Mouse (Mus musculus) Patski (cell line): ENCODE measurements around the gene Fam173a. TPM values are rescaled to one million over a fixed set of nuclear protein-coding genes. Genes with fewer than 3 reads are reported as not detected.

Experiments
- ATAC-seq: fragments of 100-300 bp; one replicate; pipeline ENCODE4 v1.8.0; 2021
- CTCF ChIA-PET: fragments of 350-600 bp; sonication (Branson Sonifier 250); formaldehyde crosslinking; loops from one replicate; lab custom pipeline; 2022; ENCODE audit warnings: inconsistent platforms; lab: Charles Lee
- POLR2A ChIA-PET: fragments of 350-600 bp; sonication (Branson Sonifier 250); formaldehyde crosslinking; loops from one replicate; lab custom pipeline; 2022; ENCODE audit warnings: antibody characterized with exemption, inconsistent platforms; lab: Charles Lee
- DNase-seq: peaks from one replicate; pipeline ENCODE4 v3.0.0-alpha.2; 2011; ENCODE audit warnings: low read depth, low spot score
- H3K27me3 ChIP-seq: fragments of 371-371 bp; one replicate; pipeline ENCODE4 v1.5.1; 2021
- CTCF ChIP-seq: fragments of 100-300 bp; IDR thresholded peaks from one replicate; pipeline ENCODE4 v1.5.1; 2021
- in situ Hi-C: fragments of 300-500 bp; cut with MboI; formaldehyde crosslinking; loops from 3 replicates; pipeline ENCODE4 v1.11.1; 2018; ENCODE audit warnings: low pct_unique_long_range_greater_than_20kb, mixed read lengths
- polyA plus RNA-seq: library from polyadenylated mRNA; unstranded; gene quantifications from one replicate; pipeline ENCODE4 v1.2.3, GENCODE M21; 2021

The Fam173a gene
- polyA plus RNA-seq, 1 experiment from 2014 or later: 73.5 TPM

DNA sequence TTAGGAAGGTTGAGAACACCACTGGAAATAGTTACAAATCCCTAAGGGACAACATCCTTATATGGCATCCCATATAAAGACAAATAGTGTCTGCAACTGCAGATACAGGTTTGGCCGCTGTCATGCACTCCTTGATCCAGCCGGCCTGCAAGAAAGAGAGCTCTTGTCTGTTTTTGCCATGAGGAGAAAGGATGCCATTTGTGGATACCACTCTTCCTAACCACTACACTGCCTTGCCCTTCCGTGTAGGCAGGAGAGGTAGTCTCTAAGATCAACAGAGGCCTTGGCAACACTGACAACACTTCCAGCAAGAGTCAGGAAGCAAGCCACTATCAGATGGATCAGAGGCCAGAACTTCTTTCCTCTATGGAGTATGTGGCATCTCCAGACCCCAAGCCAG is 6.4 kb downstream of the Fam173a start, which contains the start of gene Ccdc78:
Gene Ccdc78, plus strand, starts transcription at position 301 of the 400 bp plus-strand sequence.
- no peaks in the 10 kb centered on the region for H3K27me3 ChIP-seq
- TF ChIP-seq CTCF: no peak
- ChIA-PET CTCF (interaction anchor here (2.4 kb wide), 1 partner anchor 15 kb away, joined by 9 read pairs; no protein-coding TSS in a partner anchor), POLR2A (no interaction called here)
- DNase-seq: no peak
- ATAC-seq: no peak
- in situ Hi-C loops: no loop called here

DNA sequence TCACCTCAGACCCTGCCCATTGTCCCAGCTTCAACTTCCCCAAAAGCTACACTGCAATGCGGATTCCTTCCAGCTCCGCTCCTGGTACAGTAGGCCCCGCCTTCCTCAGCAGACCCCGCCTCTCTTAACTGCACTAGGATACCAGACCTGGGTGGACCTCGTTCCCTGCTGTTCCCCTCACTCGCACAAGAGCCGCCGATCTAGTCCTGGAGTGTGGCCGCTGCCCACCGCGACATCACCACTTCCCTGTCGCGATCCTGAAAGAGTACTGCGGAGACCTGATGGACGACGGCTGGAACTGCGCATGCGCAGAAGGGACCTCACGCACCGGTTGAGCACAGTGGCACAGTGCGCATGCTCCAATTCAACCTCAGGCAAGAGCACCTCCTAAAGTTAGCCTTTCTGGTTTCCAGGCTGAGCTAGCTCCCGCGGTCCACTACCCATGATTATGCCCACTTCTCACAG is 7.4 kb downstream of the Fam173a start, which contains the start of gene Haghl:
Gene Haghl, minus strand, starts transcription at position 393 of the 465 bp plus-strand sequence.
- ChIA-PET POLR2A (no interaction called here), CTCF (interaction anchor here (1.3 to 2.4 kb wide), 3 partner anchors 10 to 69 kb away, joined by 3 to 9 read pairs (median 4); partner anchors contain the start of gene AC134908.4)
- peak; percentile 75 for DNase-seq
- no peak for TF ChIP-seq CTCF
- H3K27me3 ChIP-seq: no peaks in the 10 kb centered on the region
- in situ Hi-C loops: no loop called here
- ATAC-seq: peak; percentile 27

DNA sequence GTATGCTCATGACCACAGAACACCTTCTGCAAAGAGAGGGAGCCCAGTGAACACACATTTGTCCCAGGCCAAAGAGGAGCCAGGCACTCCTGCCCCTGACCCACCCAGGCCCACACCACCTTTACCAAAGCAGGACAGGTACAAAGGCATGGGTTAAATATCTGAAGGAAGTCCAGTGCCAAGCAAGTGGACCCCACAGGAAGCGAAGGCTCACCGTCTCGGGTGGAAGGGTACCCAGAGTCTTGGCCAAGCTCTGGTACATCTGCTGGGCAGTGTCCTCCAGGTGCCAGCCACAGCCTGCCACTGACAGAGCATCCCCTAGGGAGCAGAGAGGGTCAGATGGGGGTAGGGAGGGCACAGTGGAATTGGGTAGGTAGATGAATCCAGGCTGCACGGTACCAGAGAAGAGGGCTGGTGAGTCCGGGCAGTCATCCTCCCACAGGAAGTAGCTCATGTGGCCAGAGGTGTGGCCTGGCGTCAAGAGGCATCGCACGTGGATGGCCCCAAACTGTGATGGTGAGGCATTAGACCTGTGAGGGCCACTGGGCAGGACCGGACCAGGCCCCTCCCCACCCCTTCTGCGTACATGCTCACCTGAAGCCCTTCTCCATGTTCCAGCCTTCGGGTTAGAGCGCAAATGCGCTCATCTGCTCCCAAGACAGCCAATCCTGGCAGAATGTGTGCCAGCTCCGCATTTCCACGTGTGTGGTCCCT is 8.7 kb downstream of the Fam173a start:
- DNase-seq: no peak
- ChIA-PET POLR2A (no interaction called here), CTCF (interaction anchor here (1.3 to 2.4 kb wide), 3 partner anchors 11 to 68 kb away, joined by 3 to 9 read pairs (median 4); partner anchors contain the start of gene AC134908.4)
- in situ Hi-C loops: no loop called here
- ATAC-seq: no peak
- no peak for TF ChIP-seq CTCF
- no peaks in the 10 kb centered on the region for H3K27me3 ChIP-seq

DNA sequence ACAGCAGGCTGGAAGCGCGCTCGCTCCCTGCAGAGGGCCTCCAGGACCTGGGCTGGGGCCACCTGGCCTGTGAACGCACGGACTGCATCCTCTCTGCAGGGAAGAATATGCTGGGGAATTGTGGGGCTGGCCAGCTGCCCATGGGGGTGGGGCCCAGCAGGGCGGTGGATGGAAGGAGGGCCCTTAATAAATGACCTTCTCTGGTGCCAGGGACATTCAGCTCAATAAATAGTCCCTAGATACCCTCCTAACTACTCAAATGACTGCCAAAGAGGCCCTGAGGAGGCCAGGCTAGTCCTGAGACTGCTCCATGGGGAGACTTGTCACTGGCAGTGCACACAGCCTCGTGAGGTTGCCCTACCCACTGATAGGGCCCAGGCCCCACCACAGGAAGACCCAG is 9.6 kb downstream of the Fam173a start:
- TF ChIP-seq CTCF: no peak
- no peaks in the 10 kb centered on the region for H3K27me3 ChIP-seq
- in situ Hi-C loops: no loop called here
- ChIA-PET POLR2A (no interaction called here), CTCF (no interaction called here)
- ATAC-seq (no peak), DNase-seq (no peak)

DNA sequence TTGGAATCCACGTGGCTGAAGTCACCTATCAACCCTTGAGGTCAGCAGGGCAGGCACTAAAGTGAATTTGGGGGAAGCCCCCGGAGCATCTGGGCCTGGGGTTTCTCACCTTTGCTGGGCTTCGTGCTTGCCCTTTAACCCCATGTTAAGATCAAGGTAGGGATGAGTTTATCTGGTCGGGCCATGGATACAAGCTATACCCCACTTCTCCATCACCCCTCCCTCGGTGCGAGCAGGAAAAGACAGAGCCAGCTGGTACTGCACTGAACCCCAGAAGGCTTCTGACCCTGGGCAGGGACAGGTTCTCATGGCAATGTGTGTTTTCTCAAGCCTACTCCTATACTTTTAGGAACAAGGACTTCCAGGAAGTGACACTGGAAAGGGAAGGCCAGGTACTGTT is 11.4 kb downstream of the Fam173a start:
- DNase-seq (no peak), ATAC-seq (no peak)
- in situ Hi-C loops: no loop called here
- no peaks in the 10 kb centered on the region for H3K27me3 ChIP-seq
- TF ChIP-seq CTCF: no peak
- ChIA-PET POLR2A (interaction anchor here (1.2 kb wide), 1 partner anchor 54 kb away, joined by 3 read pairs; no protein-coding TSS in a partner anchor), CTCF (interaction anchor here (1.1 kb wide), 1 partner anchor 19 kb away, joined by 3 read pairs; no protein-coding TSS in a partner anchor)

DNA sequence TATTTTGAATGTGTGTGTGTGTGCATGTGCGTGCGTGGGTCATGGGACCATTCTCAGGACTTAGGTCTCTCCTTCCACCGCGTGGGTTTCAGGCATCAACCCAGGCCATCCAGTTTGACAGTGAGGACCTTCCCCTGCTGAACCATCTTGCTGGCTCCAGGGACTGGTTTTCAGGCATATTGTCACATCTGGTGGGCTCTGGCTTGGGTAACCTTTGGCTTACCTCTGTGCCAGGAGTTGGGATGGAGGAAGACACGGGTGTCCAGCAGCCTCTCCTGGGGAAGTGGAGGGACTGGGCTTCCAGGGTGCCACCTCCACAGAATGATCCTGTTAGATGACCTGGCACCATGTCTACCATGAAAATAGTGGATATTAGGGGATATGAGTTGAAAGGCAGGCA is 14.8 kb downstream of the Fam173a start:
- POLR2A ChIA-PET: interaction anchor here (1.0 kb wide), 1 partner anchor 15 kb away, joined by 3 read pairs; the partner anchor contains the start of gene Fam173a
- DNase-seq (no peak), ATAC-seq (no peak)
- in situ Hi-C loops: no loop called here
- no peak for TF ChIP-seq CTCF
- H3K27me3 ChIP-seq: no peaks in the 10 kb centered on the region
- CTCF ChIA-PET: no interaction called here

DNA sequence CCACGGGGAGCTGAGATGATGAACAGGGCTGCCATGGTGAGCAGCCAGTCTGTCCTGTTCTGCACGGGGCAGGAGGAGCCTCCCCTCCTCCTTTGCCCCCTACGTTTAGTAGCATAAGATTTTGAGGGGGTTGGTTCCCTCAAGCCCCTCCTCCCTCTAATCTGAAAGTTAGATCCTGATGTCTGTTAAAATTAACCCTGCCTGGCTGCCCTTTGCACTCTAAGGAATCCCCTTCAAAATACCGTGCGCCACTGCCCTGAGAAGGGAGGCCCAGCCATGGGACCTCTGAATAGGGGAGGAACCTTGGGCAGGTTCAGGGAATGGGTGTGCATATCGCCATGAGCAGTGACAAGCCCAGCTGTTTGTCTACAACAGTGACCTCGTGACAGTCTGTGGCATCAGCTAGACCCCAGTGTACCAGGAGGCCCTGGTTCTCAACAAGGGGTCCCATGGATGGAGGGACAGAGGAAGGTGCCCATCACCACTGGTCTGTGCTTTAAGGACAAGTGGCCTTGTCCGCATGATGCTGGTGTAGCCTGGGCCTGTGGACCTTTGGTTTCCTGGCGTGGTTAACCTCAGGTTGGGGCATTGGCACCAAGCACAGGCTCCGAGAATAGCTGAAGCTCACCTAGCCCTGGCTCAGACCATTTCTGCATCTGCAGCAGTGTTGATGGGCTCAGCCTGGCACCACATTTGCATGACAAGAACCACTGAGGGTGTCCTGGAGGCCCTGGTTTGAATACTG is 17.2 kb downstream of the Fam173a start:
- no peak for DNase-seq

DNA sequence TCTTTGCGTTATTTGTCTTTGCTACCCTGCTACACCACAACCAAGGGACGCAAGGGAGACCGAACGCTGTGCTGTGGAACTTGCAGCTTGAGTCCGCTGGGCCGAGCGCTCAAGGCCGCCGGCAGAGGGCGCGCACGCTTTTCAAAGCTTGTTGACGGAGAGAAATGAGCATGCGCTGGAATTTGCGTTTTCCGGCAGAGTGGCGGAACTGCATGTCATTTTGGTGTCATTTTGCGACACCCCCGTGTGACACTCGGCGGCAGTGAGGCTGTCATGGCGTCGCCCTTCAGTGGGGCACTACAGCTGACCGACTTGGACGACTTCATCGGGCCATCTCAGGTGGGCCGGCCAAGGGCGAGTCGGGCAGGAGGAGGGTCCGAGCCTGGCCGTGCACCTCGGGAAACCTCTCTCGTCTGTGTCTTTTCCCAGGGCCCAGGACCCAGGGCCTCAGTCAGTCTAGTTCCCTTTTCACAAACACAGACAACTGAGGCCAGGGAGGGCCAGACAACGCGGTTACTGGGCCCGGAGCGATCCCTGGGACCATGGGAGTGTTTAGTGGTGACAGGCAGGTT is 19.1 kb downstream of the Fam173a start, which contains the start of gene Narfl:
Gene Narfl, plus strand, starts transcription at position 228 of the 572 bp plus-strand sequence.
- ChIA-PET CTCF (interaction anchor here (0.8 to 2.7 kb wide), 3 partner anchors 23 to 41 kb away, joined by 3 to 11 read pairs (median 3); partner anchors contain the start of gene Metrn), POLR2A (interaction anchor here (0.7 to 2.1 kb wide), 3 partner anchors 13 to 30 kb away, joined by 3 to 5 read pairs (median 4); no protein-coding TSS in a partner anchor)
- no peak for TF ChIP-seq CTCF
- DNase-seq: peak; percentile 84
- peak; percentile 63 for ATAC-seq
- no peaks in the 10 kb centered on the region for H3K27me3 ChIP-seq
- in situ Hi-C loops: no loop called here

More for the DNA sequence above, 17.2 kb downstream of the Fam173a start:
- TF ChIP-seq CTCF: no peak
- in situ Hi-C loops: no loop called here
- H3K27me3 ChIP-seq: no peaks in the 10 kb centered on the region
- CTCF ChIA-PET: interaction anchor here (2.7 kb wide), 1 partner anchor 26 kb away, joined by 11 read pairs; no protein-coding TSS in a partner anchor
- POLR2A ChIA-PET: no interaction called here
- no peak for ATAC-seq

DNA sequence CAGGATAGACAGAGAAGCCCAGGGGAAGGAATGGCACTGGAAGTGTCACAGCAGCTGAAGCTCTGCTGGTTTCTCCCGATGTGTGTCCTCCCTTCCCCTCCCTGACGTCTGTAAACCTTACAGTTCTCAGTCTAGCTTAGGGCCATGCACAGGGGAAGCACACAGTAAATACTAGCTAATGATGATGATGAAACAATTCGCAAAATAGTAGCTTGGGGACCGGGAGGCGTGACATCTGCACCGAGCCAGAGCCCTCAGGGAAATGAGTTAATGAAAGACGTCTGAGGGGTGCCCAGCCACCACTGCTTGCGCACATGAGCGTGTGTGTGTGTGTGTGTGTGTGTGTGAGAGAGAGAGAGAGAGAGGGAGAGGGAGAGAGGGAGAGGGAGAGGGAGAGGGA is 23.4 kb downstream of the Fam173a start:
- no peak for TF ChIP-seq CTCF
- ChIA-PET CTCF (no interaction called here), POLR2A (no interaction called here)
- DNase-seq (no peak), ATAC-seq (no peak)
- in situ Hi-C loops: loop anchor here (5.0 kb wide), 2 partner anchors 33 to 37 kb away; no protein-coding TSS in a partner anchor
- H3K27me3 ChIP-seq: no peaks in the 10 kb centered on the region

DNA sequence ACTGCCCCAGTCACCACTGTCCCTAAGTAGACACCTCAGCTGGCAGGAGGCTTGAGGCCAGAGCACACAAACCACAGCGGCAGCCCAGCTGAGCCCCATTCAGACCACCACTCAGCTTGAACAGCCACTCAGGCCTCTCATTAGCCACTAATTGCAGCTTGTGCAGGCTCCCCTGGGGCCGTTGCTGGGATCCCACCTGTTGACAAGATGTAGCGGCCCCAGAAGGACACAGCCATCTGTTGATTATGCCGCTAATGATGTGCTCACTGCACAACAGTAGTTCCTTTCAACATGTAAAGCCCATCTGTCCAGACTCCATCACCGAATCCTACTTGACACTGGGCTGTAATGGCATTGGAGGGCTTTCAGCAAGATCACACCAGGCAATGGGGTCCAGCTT is 26.8 kb downstream of the Fam173a start:
- POLR2A ChIA-PET: no interaction called here
- H3K27me3 ChIP-seq: no peaks in the 10 kb centered on the region
- CTCF ChIA-PET: no interaction called here
- ATAC-seq (no peak), DNase-seq (no peak)
- TF ChIP-seq CTCF: no peak
- in situ Hi-C loops: loop anchor here (5.0 kb wide), 2 partner anchors 34 to 36 kb away; no protein-coding TSS in a partner anchor
